Mouse (Mus musculus) adrenal gland, adult 18-20 months (tissue): Measurements from ENCODE around the gene Mettl26. TPM values are rescaled to one million over a fixed set of nuclear protein-coding genes. Genes with fewer than 3 reads are reported as not detected.

Source experiments
- DNase-seq, 2 experiments: peaks; one replicate each; pipeline ENCODE4 v3.0.0; 2021 to 2022; ENCODE audit warnings: low spot score in 2 of 2
- microRNA-seq, 2 experiments: library from miRNA; unstranded; fragments of <30 nt; microRNA quantifications; one replicate each; pipeline ENCODE4 v1.2.0; 2021; ENCODE audit warnings: borderline number of aligned reads in 2 of 2
- total RNA-seq, 2 experiments: library from RNA; stranded (reverse); gene quantifications; 1 replicate in 1 of 2; 2 replicates in 1 of 2; pipeline ENCODE4 v1.2.3; 2021

Gene Mettl26
- total RNA-seq, 2 experiments from 2014 or later = 97.4 to 106 TPM

GRCm38 (mm10) chr17:25919786-25920642 lies 45.1 kb downstream of the Mettl26 start:
- peak; percentile 100 for DNase-seq

- no peak for DNase-seq
These were observed 47.2 kb downstream of the Mettl26 start for GRCm38 (mm10) chr17:25922120-25922519.

- no peak for DNase-seq
These were observed 50.5 kb downstream of the Mettl26 start for GRCm38 (mm10) chr17:25925348-25925747.

Small RNA genes lying within 50 kb of the gene (microRNA-seq; reads per million reads assigned to microRNA genes)
- gene Mir3082 = 1.9 to 2.4 reads per million in 2 experiments

Other genes starting within 250 kb of the Mettl26 start
- gene Gng13, start 157.9 kb upstream of the Mettl26 start, total RNA-seq = 1 to 10 TPM in 1 of 2 experiments, not detected in 1; 1.1 TPM
- gene Chtf18, start 147.7 kb upstream of the Mettl26 start, total RNA-seq = 1 to 10 TPM; 2.6 to 2.7 TPM
- 10 to 100 TPM; 10.2 to 12.8 TPM for gene Rpusd1, start 147.4 kb upstream of the Mettl26 start, total RNA-seq
- not detected for gene Mslnl, start 139.0 kb upstream of the Mettl26 start, total RNA-seq
- 10 to 100 TPM in 1 of 2 experiments, 1 to 10 TPM in 1; 6.5 to 11.5 TPM for gene Msln, start 120.7 kb upstream of the Mettl26 start, total RNA-seq
- gene Narfl, start 101.3 kb upstream of the Mettl26 start, total RNA-seq = 10 to 100 TPM; 35.8 to 37.1 TPM
- gene Haghl, start 89.4 kb upstream of the Mettl26 start, total RNA-seq = 10 to 100 TPM; 17.4 to 23.7 TPM
- gene Ccdc78, start 88.5 kb upstream of the Mettl26 start, total RNA-seq = not detected
- gene Fam173a, start 82.2 kb upstream of the Mettl26 start, total RNA-seq = 10 to 100 TPM; 78.0 to 89.1 TPM
- 1 to 10 TPM in 1 of 2 experiments, not detected in 1; 1.4 TPM for gene AC134908.4, start 79.4 kb upstream of the Mettl26 start, total RNA-seq
- gene Metrn, start 77.9 kb upstream of the Mettl26 start, total RNA-seq = 10 to 100 TPM; 23.7 to 25.7 TPM
- 10 to 100 TPM; 20.3 to 61.4 TPM for gene Fbxl16, start 66.0 kb upstream of the Mettl26 start, total RNA-seq
- gene Wdr24, start 51.4 kb upstream of the Mettl26 start, total RNA-seq = 10 to 100 TPM; 15.7 to 20.2 TPM
- gene Jmjd8, start 46.2 kb upstream of the Mettl26 start, total RNA-seq = 100 to 1,000 TPM in 1 of 2 experiments, 10 to 100 TPM in 1; 89.7 to 107 TPM
- 100 to 1,000 TPM; 142 to 175 TPM for gene Stub1, start 41.7 kb upstream of the Mettl26 start, total RNA-seq
- 10 to 100 TPM; 13.6 to 18.4 TPM for gene Rhbdl1, start 37.8 kb upstream of the Mettl26 start, total RNA-seq
- gene Gm20683, start 33.3 kb upstream of the Mettl26 start, total RNA-seq = 10 to 100 TPM in 1 of 2 experiments, 1 to 10 TPM in 1; 9.3 to 13.1 TPM
- gene Rhot2, start 30.2 kb upstream of the Mettl26 start, total RNA-seq = 100 to 1,000 TPM; 110 TPM
- 10 to 100 TPM; 16.7 to 18.0 TPM for gene Wdr90, start 13.6 kb upstream of the Mettl26 start, total RNA-seq
- 100 to 1,000 TPM; 302 to 373 TPM for gene Mcrip2, start 6.3 kb upstream of the Mettl26 start, total RNA-seq
- gene Wfikkn1, start 5.8 kb downstream of the Mettl26 start, total RNA-seq = 1 to 10 TPM in 1 of 2 experiments, under 1 TPM in 1; 0.93 to 2.0 TPM
- 10 to 100 TPM; 20.6 to 32.6 TPM for gene Rab40c, start 44.7 kb downstream of the Mettl26 start, total RNA-seq
- gene Pigq, start 69.9 kb downstream of the Mettl26 start, total RNA-seq = 100 to 1,000 TPM; 110 to 111 TPM
- gene Nhlrc4, start 69.9 kb downstream of the Mettl26 start, total RNA-seq = not detected
- not detected for gene A930017K11Rik, start 77.5 kb downstream of the Mettl26 start, total RNA-seq
- 10 to 100 TPM; 22.6 to 24.4 TPM for gene Capn15, start 110.7 kb downstream of the Mettl26 start, total RNA-seq
- gene Rab11fip3, start 194.5 kb downstream of the Mettl26 start, total RNA-seq = 10 to 100 TPM; 22.6 to 24.6 TPM
- gene Decr2, start 215.3 kb downstream of the Mettl26 start, total RNA-seq = 10 to 100 TPM; 23.8 to 25.0 TPM
- gene Nme4, start 220.5 kb downstream of the Mettl26 start, total RNA-seq = 1 to 10 TPM; 2.9 to 3.2 TPM
- 1 to 10 TPM; 6.4 to 7.6 TPM for gene Tmem8, start 238.2 kb downstream of the Mettl26 start, total RNA-seq
- 10 to 100 TPM; 84.1 to 87.5 TPM for gene Mrpl28, start 248.4 kb downstream of the Mettl26 start, total RNA-seq